Mouse (Mus musculus) frontal cortex, postnatal 36 days (tissue): ENCODE data around the gene Gm10972.
"Not testable (repeated sequence)": the region's sequence is repeated elsewhere in the genome, so short reads cannot be mapped to it uniquely, and the experiment has no call there.

Experiments used
- DNase-seq, 2 experiments: peaks; one replicate each; pipeline ENCODE4 v3.0.0; 2022; ENCODE audit warnings: low spot score in 2 of 2

Gene Gm10972

GRCm38 (mm10) chr3:94659142-94659748 is 16.3 kb downstream of the Gm10972 start:
- not testable (repeated sequence) for DNase-seq

GRCm38 (mm10) chr3:94660841-94661240 is 17.9 kb downstream of the Gm10972 start:
- DNase-seq, result not testable (repeated sequence)

- DNase-seq, result not testable (repeated sequence)
These were observed 22.3 kb downstream of the Gm10972 start for GRCm38 (mm10) chr3:94665060-94665802.

- DNase-seq, result not testable (repeated sequence)
These were observed 23.0 kb downstream of the Gm10972 start for GRCm38 (mm10) chr3:94665896-94666295.

- DNase-seq, result not testable (repeated sequence)
These were observed 32.2 kb downstream of the Gm10972 start for GRCm38 (mm10) chr3:94675101-94675500.

- DNase-seq, result no peak
These were observed 36.5 kb downstream of the Gm10972 start for GRCm38 (mm10) chr3:94679351-94679841.

GRCm38 (mm10) chr3:94680032-94680431 is 37.1 kb downstream of the Gm10972 start:
- not testable (repeated sequence) for DNase-seq

GRCm38 (mm10) chr3:94680783-94681182 is 37.9 kb downstream of the Gm10972 start:
- DNase-seq, result no peak

GRCm38 (mm10) chr3:94683646-94684045 is 40.7 kb downstream of the Gm10972 start:
- no peak for DNase-seq

- not testable (repeated sequence) for DNase-seq
These were observed 43.3 kb downstream of the Gm10972 start for GRCm38 (mm10) chr3:94685989-94686772.

- not testable (repeated sequence) for DNase-seq
These were observed 45.8 kb downstream of the Gm10972 start for GRCm38 (mm10) chr3:94688698-94689097.

- not testable (repeated sequence) for DNase-seq
These were observed 46.3 kb downstream of the Gm10972 start for GRCm38 (mm10) chr3:94689195-94689594.

GRCm38 (mm10) chr3:94690162-94690561 is 47.2 kb downstream of the Gm10972 start:
- not testable (repeated sequence) for DNase-seq

- no peak for DNase-seq
These were observed 47.8 kb downstream of the Gm10972 start for GRCm38 (mm10) chr3:94690616-94691247.

- DNase-seq, result not testable (repeated sequence)
These were observed 48.8 kb downstream of the Gm10972 start for GRCm38 (mm10) chr3:94691694-94692093.
